Mouse (Mus musculus): ENCODE data around the gene Rapgef6. TPM values are rescaled to one million over a fixed set of nuclear protein-coding genes. Genes with fewer than 3 reads are reported as not detected.

The Rapgef6 gene
- polyA plus RNA-seq, 1 experiment, result 12.1 TPM

DNA sequence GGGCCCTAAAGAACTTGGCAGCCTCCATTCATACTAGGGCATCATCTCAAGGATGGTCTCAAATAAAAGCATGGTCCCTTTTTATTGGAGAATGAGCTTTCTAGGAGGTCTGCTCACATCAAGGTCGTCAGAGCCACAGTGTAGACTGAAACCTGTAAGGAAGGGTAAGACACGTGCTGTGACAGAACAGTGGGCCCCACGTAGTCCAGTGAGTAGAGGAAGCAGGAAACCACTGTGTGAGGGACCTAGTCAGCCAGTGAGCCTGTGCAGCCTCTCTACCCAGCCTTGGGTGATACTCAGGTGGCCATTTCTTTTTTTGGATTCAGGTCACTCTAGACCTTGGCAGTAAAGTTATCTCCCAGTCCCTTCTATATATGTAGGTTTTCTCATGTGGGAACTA is 177.3 kb downstream of the Rapgef6 start:
- Histone ChIP-seq H3K27me3 (replicated peaks; ENCODE audit: control insufficient read depth, insufficient read depth, low read length) (no peaks in the 10 kb centered on the region), H3K4me1 (ENCODE audit: control insufficient read depth, insufficient read depth, low read length) (no peaks in the 10 kb centered on the region), H3K27ac (ENCODE audit: insufficient read depth, low read depth, low read length) (no peak overlapping the region), H3K4me3 (ENCODE audit: insufficient read depth, low read depth, low read length) (no peak overlapping the region), H3K36me3 (ENCODE audit: control insufficient read depth, insufficient read depth, low read length) (no peaks in the 10 kb centered on the region)
- 80% methylated on average over 3 of the region's 3 CpGs for WGBS
- DNase-seq, result no peak
- no peak for TF ChIP-seq CTCF (conservative IDR thresholded peaks at IDR 0.05; ENCODE audit: insufficient read depth, insufficient read length, low read depth, low read length)
- no peak for TF ChIP-seq POLR2A (IDR thresholded peaks at IDR 0.05; ENCODE audit: low read depth, low read length)

DNA sequence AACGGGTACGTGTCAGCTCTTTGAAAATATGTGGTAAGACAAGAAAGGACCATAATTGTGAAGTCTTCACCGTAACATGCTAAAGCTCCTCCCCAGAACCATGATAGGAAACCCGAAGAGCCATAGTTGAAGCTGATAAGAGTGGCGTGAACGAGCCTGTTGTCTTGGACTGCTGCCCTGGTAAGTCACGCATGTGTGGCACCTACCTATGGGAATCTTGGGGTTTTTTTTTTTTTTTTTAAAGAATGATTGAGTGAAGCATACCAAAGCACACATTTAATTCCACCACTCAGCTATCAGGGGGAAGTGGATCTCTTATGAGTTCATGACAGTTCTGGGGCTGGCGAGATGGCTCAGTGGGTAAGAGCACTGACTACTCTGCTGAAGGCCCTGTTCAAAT is 179.2 kb downstream of the Rapgef6 start:
- DNase-seq, result no peak
- Histone ChIP-seq H3K27ac (ENCODE audit: insufficient read depth, low read depth, low read length) (no peak overlapping the region), H3K27me3 (replicated peaks; ENCODE audit: control insufficient read depth, insufficient read depth, low read length) (no peaks in the 10 kb centered on the region), H3K4me3 (ENCODE audit: insufficient read depth, low read depth, low read length) (no peak overlapping the region), H3K4me1 (ENCODE audit: control insufficient read depth, insufficient read depth, low read length) (no peaks in the 10 kb centered on the region), H3K36me3 (ENCODE audit: control insufficient read depth, insufficient read depth, low read length) (no peaks in the 10 kb centered on the region)
- WGBS, result 85% methylated on average over 8 of the region's 8 CpGs
- no peak for TF ChIP-seq CTCF (conservative IDR thresholded peaks at IDR 0.05; ENCODE audit: insufficient read depth, insufficient read length, low read depth, low read length)
- no peak for TF ChIP-seq POLR2A (IDR thresholded peaks at IDR 0.05; ENCODE audit: low read depth, low read length)

DNA sequence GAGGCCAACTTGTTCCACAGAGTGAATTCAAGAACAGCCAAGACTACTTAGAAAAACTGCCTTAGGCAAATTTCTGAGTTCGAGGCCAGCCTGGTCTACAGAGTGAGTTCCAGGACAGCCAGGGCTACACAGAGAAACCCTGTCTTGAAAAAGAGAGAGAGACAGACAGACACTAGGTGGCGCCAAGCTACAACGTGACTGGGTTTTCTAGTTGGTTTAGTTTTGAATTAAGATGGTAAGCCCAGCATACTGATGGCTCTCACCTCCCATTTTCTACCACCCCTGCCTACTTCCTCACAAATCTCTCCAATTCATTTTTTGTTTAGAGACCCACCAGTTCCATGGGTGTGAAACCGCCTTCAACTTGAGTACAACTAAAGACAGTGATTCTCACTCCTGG is 180.7 kb downstream of the Rapgef6 start:
- peak; percentile 79 for DNase-seq
- 33% methylated on average over 4 of the region's 4 CpGs for WGBS
- TF ChIP-seq POLR2A (IDR thresholded peaks at IDR 0.05; ENCODE audit: low read depth, low read length) (no peak), CTCF (conservative IDR thresholded peaks at IDR 0.05; ENCODE audit: insufficient read depth, insufficient read length, low read depth, low read length) (peak; percentile 55)

GRCm38 (mm10) chr11:54708153-54708552 is 185.5 kb downstream of the Rapgef6 start:
- Histone ChIP-seq H3K36me3 (ENCODE audit: control insufficient read depth, insufficient read depth, low read length) (no peaks in the 10 kb centered on the region), H3K27me3 (replicated peaks; ENCODE audit: control insufficient read depth, insufficient read depth, low read length) (no peaks in the 10 kb centered on the region), H3K27ac (ENCODE audit: insufficient read depth, low read depth, low read length) (no peak overlapping the region), H3K4me3 (ENCODE audit: insufficient read depth, low read depth, low read length) (no peak overlapping the region), H3K4me1 (ENCODE audit: control insufficient read depth, insufficient read depth, low read length) (no peaks in the 10 kb centered on the region)
- TF ChIP-seq POLR2A (IDR thresholded peaks at IDR 0.05; ENCODE audit: low read depth, low read length) (no peak), CTCF (conservative IDR thresholded peaks at IDR 0.05; ENCODE audit: insufficient read depth, insufficient read length, low read depth, low read length) (no peak)
- 85% methylated on average over 2 of the region's 2 CpGs for WGBS
- no peak for DNase-seq

More for the DNA sequence above, 180.7 kb downstream of the Rapgef6 start:
- Histone ChIP-seq H3K27me3 (replicated peaks; ENCODE audit: control insufficient read depth, insufficient read depth, low read length) (no peaks in the 10 kb centered on the region), H3K4me1 (ENCODE audit: control insufficient read depth, insufficient read depth, low read length) (no peaks in the 10 kb centered on the region), H3K36me3 (ENCODE audit: control insufficient read depth, insufficient read depth, low read length) (no peaks in the 10 kb centered on the region), H3K27ac (ENCODE audit: insufficient read depth, low read depth, low read length) (no peak overlapping the region), H3K4me3 (ENCODE audit: insufficient read depth, low read depth, low read length) (no peak overlapping the region)

DNA sequence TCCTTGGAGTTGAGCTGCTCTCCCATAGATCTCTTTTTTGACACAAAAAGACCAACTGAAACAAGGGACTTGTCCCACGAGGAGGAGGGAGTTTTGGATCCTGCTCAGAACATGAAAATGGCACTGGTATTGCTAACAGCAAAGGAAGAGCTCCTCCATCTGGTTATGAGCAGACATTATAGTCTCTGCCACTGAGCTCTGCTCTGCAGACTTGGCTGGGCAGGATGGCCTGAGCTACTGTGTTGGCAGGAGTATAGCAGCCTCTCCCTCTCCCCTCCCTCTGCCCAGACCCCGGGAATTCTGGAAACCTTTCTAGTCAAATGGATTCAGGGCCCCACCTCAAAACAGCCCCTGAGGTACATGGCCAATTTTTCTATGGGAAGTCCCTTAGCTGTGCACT is 187.0 kb downstream of the Rapgef6 start:
- Histone ChIP-seq H3K36me3 (ENCODE audit: control insufficient read depth, insufficient read depth, low read length) (no peaks in the 10 kb centered on the region), H3K4me1 (ENCODE audit: control insufficient read depth, insufficient read depth, low read length) (no peaks in the 10 kb centered on the region), H3K27me3 (replicated peaks; ENCODE audit: control insufficient read depth, insufficient read depth, low read length) (no peaks in the 10 kb centered on the region), H3K27ac (ENCODE audit: insufficient read depth, low read depth, low read length) (no peak overlapping the region), H3K4me3 (ENCODE audit: insufficient read depth, low read depth, low read length) (no peak overlapping the region)
- TF ChIP-seq POLR2A (IDR thresholded peaks at IDR 0.05; ENCODE audit: low read depth, low read length) (no peak), CTCF (conservative IDR thresholded peaks at IDR 0.05; ENCODE audit: insufficient read depth, insufficient read length, low read depth, low read length) (no peak)
- 52% methylated on average over 2 of the region's 2 CpGs for WGBS
- no peak for DNase-seq

GRCm38 (mm10) chr11:54710512-54711293 is 188.1 kb downstream of the Rapgef6 start:
- Histone ChIP-seq H3K36me3 (ENCODE audit: control insufficient read depth, insufficient read depth, low read length) (no peaks in the 10 kb centered on the region), H3K4me1 (ENCODE audit: control insufficient read depth, insufficient read depth, low read length) (no peaks in the 10 kb centered on the region), H3K27ac (ENCODE audit: insufficient read depth, low read depth, low read length) (no peak overlapping the region), H3K27me3 (replicated peaks; ENCODE audit: control insufficient read depth, insufficient read depth, low read length) (no peaks in the 10 kb centered on the region), H3K4me3 (ENCODE audit: insufficient read depth, low read depth, low read length) (no peak overlapping the region)
- WGBS, result 83% methylated on average over 4 of the region's 4 CpGs
- no peak for DNase-seq
- TF ChIP-seq POLR2A (IDR thresholded peaks at IDR 0.05; ENCODE audit: low read depth, low read length) (no peak), CTCF (conservative IDR thresholded peaks at IDR 0.05; ENCODE audit: insufficient read depth, insufficient read length, low read depth, low read length) (no peak)

GRCm38 (mm10) chr11:54712849-54713248 is 190.2 kb downstream of the Rapgef6 start:
- H3K4me1 ChIP-seq (ENCODE audit: control insufficient read depth, insufficient read depth, low read length), result no peaks in the 10 kb centered on the region
- no peaks in the 10 kb centered on the region for H3K27me3 ChIP-seq (replicated peaks; ENCODE audit: control insufficient read depth, insufficient read depth, low read length)
- no peaks in the 10 kb centered on the region for H3K36me3 ChIP-seq (ENCODE audit: control insufficient read depth, insufficient read depth, low read length)
- H3K27ac ChIP-seq (ENCODE audit: insufficient read depth, low read depth, low read length), result no peak overlapping the region
- H3K4me3 ChIP-seq (ENCODE audit: insufficient read depth, low read depth, low read length), result no peak overlapping the region
- 77% methylated on average over 2 of the region's 2 CpGs for WGBS
- DNase-seq, result no peak
- TF ChIP-seq POLR2A (IDR thresholded peaks at IDR 0.05; ENCODE audit: low read depth, low read length) (no peak), CTCF (conservative IDR thresholded peaks at IDR 0.05; ENCODE audit: insufficient read depth, insufficient read length, low read depth, low read length) (no peak)

Measured in kidney, adult 2 months (tissue).